Mouse (Mus musculus): Measurements from ENCODE around the gene Eif4e.

GRCm38 (mm10) chr3:138528265-138528664 is 2.3 kb downstream of the Eif4e start:
- TF ChIP-seq CTCF (IDR thresholded peaks at IDR 0.05; ENCODE audit: low read depth) = no peak
- TF ChIP-seq EP300 (IDR thresholded peaks at IDR 0.05; ENCODE audit: low read depth) = no peak
